Mouse (Mus musculus) E14TG2a.4 (cell line): ENCODE measurements around the gene Sfxn1.

Source experiments
- CTCF ChIP-seq: conservative IDR thresholded peaks from 2 replicates; pipeline ENCODE4 v1.5.1; 2014; ENCODE audit warnings: low read length
- NANOG ChIP-seq: IDR thresholded peaks from 2 replicates; pipeline ENCODE4 v1.6.1; 2014; ENCODE audit warnings: borderline replicate concordance, low read length, mixed read lengths

GRCm38 (mm10) chr13:54137756-54138410 is 66.2 kb downstream of the Sfxn1 start:
- TF ChIP-seq CTCF: no peak
- TF ChIP-seq NANOG: no peak
